Mouse (Mus musculus) E14TG2a.4 (cell line): ENCODE measurements at regions not wholly inside any gene's neighbourhood (a gene's known extent, or its start where the extent isn't known, plus 50 kb on each side); places are given as distances from the start of the nearest gene placed in this dataset.

Experiments used
- CTCF ChIP-seq: conservative IDR thresholded peaks from 2 replicates; pipeline ENCODE4 v1.5.1; 2014; ENCODE audit warnings: low read length
- NANOG ChIP-seq: IDR thresholded peaks from 2 replicates; pipeline ENCODE4 v1.6.1; 2014; ENCODE audit warnings: borderline replicate concordance, low read length, mixed read lengths
- POU5F1 ChIP-seq: IDR thresholded peaks from 2 replicates; pipeline ENCODE4 v1.6.1; 2014; ENCODE audit warnings: low read length, borderline replicate concordance

DNA sequence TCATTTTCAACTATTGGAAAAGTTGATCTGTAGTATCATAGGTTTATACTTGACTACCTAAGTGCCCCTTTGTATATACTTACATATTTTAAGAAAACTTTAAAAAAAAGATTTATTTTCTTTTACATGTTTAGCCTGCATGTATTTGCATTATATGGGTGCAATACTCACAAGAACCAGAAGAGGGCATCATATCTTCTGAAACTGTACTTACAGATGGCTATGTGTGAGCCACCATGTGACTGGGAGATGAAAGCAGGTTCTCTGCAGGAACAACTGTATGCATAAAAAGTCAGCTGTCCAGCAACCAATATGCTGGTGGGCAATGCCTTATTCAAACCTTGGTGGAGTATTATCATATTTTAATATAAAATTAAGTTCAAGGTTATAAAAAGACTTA is 451.6 kb upstream of the 1700015G11Rik start:
- peak; percentile 16; the same call in 1 of the 2 replicates for TF ChIP-seq CTCF
- TF ChIP-seq POU5F1, result no peak
- TF ChIP-seq NANOG, result no peak
